ENCODE assay signal across 11 mouse cellular contexts in the genomic region with DNA sequence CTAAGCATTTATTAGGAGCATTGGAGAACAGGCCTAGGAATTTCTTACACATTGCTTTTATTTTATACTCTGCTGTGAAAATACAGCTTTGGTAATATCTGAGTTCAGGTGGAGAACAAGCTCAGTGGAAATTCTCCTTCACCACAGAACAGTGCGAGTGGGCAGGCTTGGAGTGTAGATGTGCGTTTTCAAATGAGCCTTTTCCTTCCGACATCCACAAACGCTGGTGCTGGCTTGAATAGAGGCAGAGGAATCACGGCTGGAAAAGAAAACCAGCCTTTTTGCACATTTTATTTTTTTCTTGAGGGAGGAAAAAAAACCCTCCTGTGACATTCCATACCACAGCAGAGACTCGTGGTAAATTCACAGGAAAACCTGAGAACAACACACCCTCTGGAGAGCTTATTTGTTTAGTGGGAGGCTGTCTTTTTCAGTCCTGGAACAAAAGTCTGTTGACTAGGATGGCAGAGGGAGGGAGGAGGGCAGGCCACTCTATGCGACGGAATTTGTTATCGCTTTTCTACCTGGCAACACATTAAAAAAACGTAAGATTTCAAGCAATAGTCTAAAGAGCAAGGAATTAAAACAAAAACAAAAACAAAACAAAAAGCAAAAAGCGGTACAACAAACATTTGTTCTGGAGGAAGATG.
DNase-seq lines count a peak whose midpoint lies in the region; ATAC-seq and TF ChIP-seq lines count a peak whose summit lies in the region.
"Had no signal": no experiment of that assay in that cellular context is flagged by ENCODE, and none has a peak within 500 bp of the region (broad histone marks: within the 10 kb centered on the region; RNA-seq: fewer than 3 reads in every experiment).

No protein-coding gene starts in this region.

- peak overlapping the region; percentile 19; the same call in 1 of the 2 replicates for H3K4me2 ChIP-seq in heart, embryonic 11.5 days
- 0 out of 2 replicates have a peak overlapping the region, but pooled peaks have one; percentile 5 for H3K4me2 ChIP-seq in limb, embryonic 14.5 days (replicated peaks; ENCODE audit: low read depth, low read length, severe bottlenecking)
- H3K4me2 ChIP-seq: liver, embryonic 15.5 days had no signal

- H3K9ac ChIP-seq in heart, embryonic 11.5 days (ENCODE audit: low read depth, low read length) = no peak overlapping the region
- H3K9ac ChIP-seq in limb, embryonic 14.5 days (ENCODE audit: low read depth, low read length, severe bottlenecking) = no peak overlapping the region
- H3K9ac ChIP-seq: liver, embryonic 15.5 days had no signal

- H3K36me3 ChIP-seq in heart, embryonic 11.5 days (ENCODE audit: control insufficient read depth, insufficient read depth, low read length) = no peaks in the 10 kb centered on the region
- no peaks in the 10 kb centered on the region for H3K36me3 ChIP-seq in heart, embryonic 10.5 days
- H3K36me3 ChIP-seq in limb, embryonic 14.5 days (ENCODE audit: control insufficient read depth, insufficient read depth, low read length) = no peaks in the 10 kb centered on the region
- H3K36me3 ChIP-seq: liver, embryonic 15.5 days had no signal

- no peak overlapping the region for H3K4me3 ChIP-seq in heart, embryonic 11.5 days (ENCODE audit: low read depth, low read length)
- no peak overlapping the region for H3K4me3 ChIP-seq in heart, embryonic 10.5 days
- H3K4me3 ChIP-seq in limb, embryonic 14.5 days (replicated peaks; ENCODE audit: low read length) = no peak overlapping the region
- H3K4me3 ChIP-seq: liver, embryonic 15.5 days had no signal

- TF ChIP-seq POLR2A in limb, embryonic 14.5 days (IDR thresholded peaks at IDR 0.05; ENCODE audit: borderline replicate concordance, extremely low read depth, insufficient read depth, insufficient read length) = no peak

- H3K27ac ChIP-seq in heart, embryonic 11.5 days (ENCODE audit: low read depth, low read length) = no peak overlapping the region
- H3K27ac ChIP-seq in heart, embryonic 10.5 days = no peak overlapping the region
- no peak overlapping the region for H3K27ac ChIP-seq in limb, embryonic 14.5 days (replicated peaks; ENCODE audit: low read depth, low read length)
- H3K27ac ChIP-seq: liver, embryonic 15.5 days had no signal

- no peaks in the 10 kb centered on the region for H3K9me3 ChIP-seq in heart, embryonic 11.5 days (replicated peaks; ENCODE audit: control insufficient read depth, low read length)
- no peaks in the 10 kb centered on the region for H3K9me3 ChIP-seq in heart, embryonic 10.5 days
- no peaks in the 10 kb centered on the region for H3K9me3 ChIP-seq in limb, embryonic 14.5 days (ENCODE audit: control insufficient read depth, low read length)
- H3K9me3 ChIP-seq: liver, embryonic 15.5 days had no signal

- no peak for ATAC-seq in heart, embryonic 11.5 days (replicated peaks; ENCODE audit: insufficient number of reproducible peaks, low FRiP score, low TSS enrichment)
- ATAC-seq in limb, embryonic 14.5 days (ENCODE audit: low FRiP score, low read depth) = no peak

- WGBS in heart, embryonic 11.5 days (ENCODE audit: insufficient replicate concordance) = 47% methylated on average over 11 of the region's 11 CpGs
- WGBS in heart, embryonic 10.5 days = 46% methylated on average over 11 of the region's 11 CpGs
- 39% methylated on average over 11 of the region's 11 CpGs for WGBS in limb, embryonic 14.5 days

- no peak for DNase-seq in heart, embryonic 10.5 days (ENCODE audit: low spot score)
- DNase-seq in right cerebral cortex, adult 2 months (ENCODE audit: low spot score in 2 of 2) = peak; percentile 16 to 18
- no peak for DNase-seq in right cerebral cortex, postnatal 10 days (ENCODE audit: low spot score in 2 of 2)
- DNase-seq in limb, embryonic 14.5 days (ENCODE audit: low spot score) = no peak
- no peak for DNase-seq in thymus, postnatal 36 days
- DNase-seq in thymus, postnatal 25 days = no peak
- no peak for DNase-seq in layer of hippocampus, postnatal 14 days (ENCODE audit: low spot score in 2 of 2)
- DNase-seq: cerebellum, postnatal 25 days; layer of hippocampus, adult 9-11 months had no signal

- peaks cover 6% of the 10 kb centered on the region for H3K4me1 ChIP-seq in heart, embryonic 11.5 days (ENCODE audit: control insufficient read depth, insufficient read depth, low read length)
- peaks cover 16% of the 10 kb centered on the region; the same call in 1 of the 2 replicates for H3K4me1 ChIP-seq in heart, embryonic 10.5 days
- peaks cover 13% of the 10 kb centered on the region for H3K4me1 ChIP-seq in limb, embryonic 14.5 days (ENCODE audit: control insufficient read depth, insufficient read depth, low read length)
- H3K4me1 ChIP-seq: liver, embryonic 15.5 days had no signal

- H3K27me3 ChIP-seq in heart, embryonic 11.5 days (ENCODE audit: control insufficient read depth, insufficient read depth, low read length) = no peaks in the 10 kb centered on the region
- H3K27me3 ChIP-seq in heart, embryonic 10.5 days (ENCODE audit: insufficient read depth, poor library complexity, severe bottlenecking) = peaks cover 5% of the 10 kb centered on the region; the same call in 1 of the 2 replicates
- no peaks in the 10 kb centered on the region for H3K27me3 ChIP-seq in limb, embryonic 14.5 days (ENCODE audit: control insufficient read depth, insufficient read depth, low read length)
- H3K27me3 ChIP-seq: liver, embryonic 15.5 days had no signal

Comparison
In these comparisons a context has a peak if more than half of its experiments do, and no peak if none do; other contexts are left out.
1. DNase-seq: peak in right cerebral cortex, adult 2 months (2 of 2); none in heart, embryonic 10.5 days (single experiment), right cerebral cortex, postnatal 10 days (0 of 2), limb, embryonic 14.5 days (single experiment), thymus, postnatal 36 days (0 of 2), thymus, postnatal 25 days (single experiment) and layer of hippocampus, postnatal 14 days (0 of 2).